Mouse (Mus musculus): ENCODE measurements around the gene Ank3. TPM values are rescaled to one million over a fixed set of nuclear protein-coding genes. Genes with fewer than 3 reads are reported as not detected.
A peak's percentile ranks its signal among the peaks of the same experiment; 100 is the strongest.

The Ank3 gene
- total and polyA plus RNA-seq, 2 experiments from 2014 or later, result 56.7 to 267 TPM

DNA sequence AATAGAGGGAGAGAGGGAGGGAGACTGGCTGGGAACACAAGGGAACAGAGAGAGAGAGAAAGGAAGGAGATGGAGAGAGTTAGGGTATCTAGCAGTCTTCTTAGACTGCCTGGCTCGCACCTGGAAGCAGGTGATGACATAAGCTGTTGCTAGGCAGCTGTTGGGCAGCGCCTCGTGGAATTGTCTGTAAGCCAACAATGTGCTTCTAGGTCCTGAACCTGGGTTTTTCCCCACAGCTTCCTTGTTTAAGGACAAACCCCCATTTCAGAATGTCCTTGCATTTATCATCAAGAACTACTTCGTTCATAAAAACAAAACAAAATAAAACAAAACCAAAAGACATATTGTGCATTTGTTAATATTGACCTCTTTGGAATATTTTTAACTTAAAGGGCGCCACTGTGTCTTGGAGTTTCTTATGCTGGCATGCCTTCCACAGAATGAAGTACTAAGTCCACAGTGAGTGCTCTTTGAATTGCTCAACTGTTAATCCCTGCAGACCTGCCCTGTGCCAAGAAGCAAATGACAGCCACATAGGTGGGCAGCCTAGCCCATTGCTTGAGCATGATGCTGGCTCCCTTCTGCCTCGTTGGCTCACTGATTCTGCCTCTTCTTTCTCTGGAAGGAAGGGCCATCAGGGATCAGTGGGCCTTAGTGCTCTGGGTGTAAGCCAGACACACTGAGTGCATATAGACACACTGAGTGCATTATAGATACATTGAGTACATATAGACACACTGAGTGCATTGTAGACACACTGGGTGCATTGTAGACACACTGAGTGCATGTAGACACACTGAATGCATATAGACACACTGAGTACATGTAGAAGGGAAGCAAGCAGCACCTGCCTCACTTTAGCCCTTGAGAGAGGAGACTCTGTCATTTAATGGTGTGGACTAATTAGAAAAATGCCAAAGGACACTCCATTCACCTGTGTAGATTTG is 668.9 kb downstream of the Ank3 start:
- Histone ChIP-seq H3K4me2 (ENCODE audit: low read depth) (no peak overlapping the region), H3K27ac (ENCODE audit: low read depth, low read length) (no peak overlapping the region), H3K9ac (no peak overlapping the region), H3K9me3 (ENCODE audit: low read length) (no peaks in the 10 kb centered on the region), H3K36me3 (ENCODE audit: insufficient read depth) (no peaks in the 10 kb centered on the region), H3K27me3 (ENCODE audit: insufficient read depth, low read length) (no peaks in the 10 kb centered on the region), H3K4me1 (ENCODE audit: insufficient read depth) (no peaks in the 10 kb centered on the region), H3K4me3 (ENCODE audit: low read depth, low read length) (no peak overlapping the region)
- DNase-seq, result peak; percentile 7
- 51% methylated on average over 6 of the region's 6 CpGs for WGBS
- no peak for TF ChIP-seq CTCF (IDR thresholded peaks at IDR 0.05; ENCODE audit: low read depth)
- ATAC-seq, result peak; percentile 20; the same call in 1 of the 2 replicates

DNA sequence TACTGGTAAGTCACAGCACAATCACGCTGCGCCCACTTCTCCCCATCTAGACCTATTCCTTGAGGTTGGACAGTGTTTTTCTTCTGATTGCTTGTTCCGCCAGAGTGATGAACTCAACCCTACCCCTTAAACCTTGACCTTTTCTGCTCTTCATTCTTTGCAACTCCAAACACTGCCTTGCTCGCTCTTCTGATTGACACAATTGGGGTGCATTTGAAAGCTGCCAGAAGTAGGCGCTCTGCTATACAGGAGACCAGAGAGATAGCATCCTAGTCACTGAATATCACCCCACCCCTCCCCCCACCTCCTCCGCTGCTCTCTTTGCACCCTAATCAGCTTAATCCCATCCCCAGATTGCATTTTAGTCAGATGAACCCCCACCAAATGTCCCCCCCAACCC is 670.7 kb downstream of the Ank3 start:
- Histone ChIP-seq H3K9me3 (ENCODE audit: low read length) (no peaks in the 10 kb centered on the region), H3K4me3 (ENCODE audit: low read depth, low read length) (no peak overlapping the region), H3K36me3 (ENCODE audit: insufficient read depth) (no peaks in the 10 kb centered on the region), H3K4me1 (ENCODE audit: insufficient read depth) (no peaks in the 10 kb centered on the region), H3K4me2 (ENCODE audit: low read depth) (no peak overlapping the region), H3K27me3 (ENCODE audit: insufficient read depth, low read length) (no peaks in the 10 kb centered on the region), H3K9ac (no peak overlapping the region), H3K27ac (ENCODE audit: low read depth, low read length) (no peak overlapping the region)
- WGBS, result 58% methylated on average over 6 of the region's 6 CpGs
- DNase-seq (no peak), ATAC-seq (no peak)
- TF ChIP-seq CTCF (IDR thresholded peaks at IDR 0.05; ENCODE audit: low read depth), result no peak

DNA sequence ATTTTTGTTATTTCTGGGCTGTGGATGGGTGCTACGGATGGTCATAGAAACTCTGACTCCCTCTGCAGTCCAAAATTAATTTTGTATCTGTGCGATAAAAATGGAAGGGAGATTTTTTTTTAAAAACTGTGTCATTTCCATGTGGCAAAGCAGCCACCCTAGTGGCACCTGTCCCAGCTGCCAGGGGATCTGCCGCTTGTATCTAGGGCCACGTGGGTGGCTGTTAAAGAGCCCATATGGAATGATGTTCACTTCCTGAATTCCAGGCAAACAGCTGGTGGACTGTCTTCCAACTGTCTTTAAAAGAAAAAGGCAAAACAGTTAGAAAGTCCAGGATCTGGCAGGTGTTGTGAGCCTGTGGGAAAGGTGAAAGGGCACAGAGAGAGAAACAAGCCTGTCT is 672.8 kb downstream of the Ank3 start:
- Histone ChIP-seq H3K36me3 (ENCODE audit: insufficient read depth) (no peaks in the 10 kb centered on the region), H3K27ac (ENCODE audit: low read depth, low read length) (no peak overlapping the region), H3K9me3 (ENCODE audit: low read length) (no peaks in the 10 kb centered on the region), H3K4me1 (ENCODE audit: insufficient read depth) (no peaks in the 10 kb centered on the region), H3K4me3 (ENCODE audit: low read depth, low read length) (no peak overlapping the region), H3K4me2 (ENCODE audit: low read depth) (no peak overlapping the region), H3K9ac (no peak overlapping the region), H3K27me3 (ENCODE audit: insufficient read depth, low read length) (no peaks in the 10 kb centered on the region)
- WGBS, result 86% methylated on average over 4 of the region's 4 CpGs
- ATAC-seq (no peak), DNase-seq (no peak)
- no peak for TF ChIP-seq CTCF (IDR thresholded peaks at IDR 0.05; ENCODE audit: low read depth)

Other genes starting within 250 kb of the Ank3 start
- gene Rhobtb1, start 247.3 kb upstream of the Ank3 start, total RNA-seq (2014; rRNA removed), result 11.2 and 16.9 TPM in 2 replicates
- gene Rhobtb1, start 247.3 kb upstream of the Ank3 start, polyA plus RNA-seq (2015; fragmentation: Nextera tagmentation; extraction: Ambion mirVana), result 9.2 and 12.1 TPM in 2 replicates
- gene A930033H14Rik, start 185.7 kb upstream of the Ank3 start, total RNA-seq (2014; rRNA removed), result 1.2 and 1.4 TPM in 2 replicates
- gene A930033H14Rik, start 185.7 kb upstream of the Ank3 start, polyA plus RNA-seq (2015; fragmentation: Nextera tagmentation; extraction: Ambion mirVana), result 0.78 and 1.9 TPM in 2 replicates
- 44.1 and 51.3 TPM in 2 replicates for gene Cdk1, start 45.8 kb upstream of the Ank3 start, total RNA-seq (2014; rRNA removed)
- 47.7 and 55.3 TPM in 2 replicates for gene Cdk1, start 45.8 kb upstream of the Ank3 start, polyA plus RNA-seq (2015; fragmentation: Nextera tagmentation; extraction: Ambion mirVana)

All from forebrain, postnatal 0 days (tissue).